8 mouse cellular contexts compared by ENCODE assay signal in the genomic region with DNA sequence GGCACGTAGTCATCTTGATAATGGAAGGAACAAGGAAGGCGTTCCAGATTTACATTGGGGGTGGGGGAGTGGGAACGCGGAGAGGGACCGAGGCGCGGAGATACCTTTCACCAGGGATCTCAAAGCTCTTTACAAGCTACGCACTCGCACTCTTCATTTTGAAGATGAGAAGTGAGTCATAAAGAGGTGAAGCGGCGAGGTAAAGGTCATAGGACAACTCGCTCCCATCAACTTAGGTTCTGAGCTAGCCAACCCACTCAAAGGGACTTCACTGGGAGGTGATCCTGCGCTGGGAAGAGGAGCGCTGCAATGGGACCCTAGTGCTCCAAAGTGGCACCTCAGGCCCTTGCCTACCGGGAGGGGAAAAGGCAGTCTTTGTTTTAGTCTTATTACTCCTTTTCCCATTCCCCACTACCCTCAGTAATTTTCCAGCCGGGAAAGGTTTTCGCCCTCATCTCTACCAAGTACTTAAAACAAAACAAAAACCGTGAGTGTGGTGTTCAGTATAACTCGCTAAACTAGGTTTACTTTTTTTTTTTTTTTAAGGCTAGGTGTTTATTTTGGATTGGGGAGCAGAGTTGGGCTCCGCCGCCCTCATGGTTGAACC. TPM values are rescaled to one million over a fixed set of nuclear protein-coding genes. Genes with fewer than 3 reads are reported as not detected.
DNase-seq lines count a peak whose midpoint lies in the region; ATAC-seq and TF ChIP-seq lines count a peak whose summit lies in the region.

No protein-coding gene starts in this region.

- no peak for ATAC-seq in embryonic facial prominence, embryonic 11.5 days (replicated peaks; ENCODE audit: insufficient number of reproducible peaks, low FRiP score, low TSS enrichment, low read depth)
- ATAC-seq in hindbrain, embryonic 12.5 days (ENCODE audit: low FRiP score): peak; percentile 8; the same call in 1 of the 2 replicates
- ATAC-seq in midbrain, embryonic 11.5 days (ENCODE audit: low FRiP score): peak; percentile 0; the same call in 1 of the 2 replicates

- peak overlapping the region; percentile 73 for H3K9ac ChIP-seq in embryonic facial prominence, embryonic 11.5 days (replicated peaks; ENCODE audit: low read length)
- H3K9ac ChIP-seq in hindbrain, embryonic 12.5 days: peak overlapping the region; percentile 79
- peak overlapping the region; percentile 67 for H3K9ac ChIP-seq in midbrain, embryonic 11.5 days (ENCODE audit: low read length)

- WGBS in embryonic facial prominence, embryonic 11.5 days: under 1% methylated on average over 21 of the region's 21 CpGs
- 1% methylated on average over 21 of the region's 21 CpGs for WGBS in hindbrain, embryonic 12.5 days
- WGBS in midbrain, embryonic 11.5 days: under 1% methylated on average over 21 of the region's 21 CpGs

- intact Hi-C loops in left cerebral cortex, adult 2 months (cut with DNase I): loop anchor here (1.0 to 5.0 kb wide), 2 partner anchors 118 to 1149 kb away; no protein-coding TSS in a partner anchor

- no peak for DNase-seq in left cerebral cortex, adult 2 months (ENCODE audit: extremely low spot score in 1 of 2, low spot score in 2 of 2)
- DNase-seq in left cerebral cortex, adult 18-20 months (ENCODE audit: low spot score in 2 of 2): no peak
- no peak for DNase-seq in embryonic facial prominence, embryonic 11.5 days (ENCODE audit: low spot score)
- peak; percentile 96 for DNase-seq in midbrain, embryonic 11.5 days (ENCODE audit: low spot score, missing footprints)
- DNase-seq in thymus, postnatal 10 days (ENCODE audit: low spot score in 2 of 2): no peak
- no peak for DNase-seq in thymus, postnatal 25 days
- DNase-seq in yolk sac, embryonic 10.5 days (ENCODE audit: low spot score): no peak

- peak overlapping the region; percentile 68 for H3K4me3 ChIP-seq in left cerebral cortex, adult 2 months
- H3K4me3 ChIP-seq in embryonic facial prominence, embryonic 11.5 days (ENCODE audit: low read depth, low read length): peak overlapping the region; percentile 67
- peak overlapping the region; percentile 59 for H3K4me3 ChIP-seq in hindbrain, embryonic 12.5 days
- peak overlapping the region; percentile 55 for H3K4me3 ChIP-seq in midbrain, embryonic 11.5 days (ENCODE audit: low read depth, low read length)

- H3K27me3 ChIP-seq in embryonic facial prominence, embryonic 11.5 days (ENCODE audit: control insufficient read depth, insufficient read depth, low read length): peaks cover 16% of the 10 kb centered on the region
- peaks cover 49% of the 10 kb centered on the region for H3K27me3 ChIP-seq in hindbrain, embryonic 12.5 days
- H3K27me3 ChIP-seq in midbrain, embryonic 11.5 days (ENCODE audit: control insufficient read depth, insufficient read depth, low read length): peaks cover 41% of the 10 kb centered on the region

- H3K9me3 ChIP-seq in embryonic facial prominence, embryonic 11.5 days (replicated peaks; ENCODE audit: control insufficient read depth, low read length): no peaks in the 10 kb centered on the region
- no peaks in the 10 kb centered on the region for H3K9me3 ChIP-seq in hindbrain, embryonic 12.5 days (replicated peaks)
- H3K9me3 ChIP-seq in midbrain, embryonic 11.5 days (ENCODE audit: control insufficient read depth, low read length): no peaks in the 10 kb centered on the region

- H3K36me3 ChIP-seq in embryonic facial prominence, embryonic 11.5 days (replicated peaks; ENCODE audit: control insufficient read depth, insufficient read depth, low read depth, low read length): no peaks in the 10 kb centered on the region
- no peaks in the 10 kb centered on the region for H3K36me3 ChIP-seq in hindbrain, embryonic 12.5 days
- H3K36me3 ChIP-seq in midbrain, embryonic 11.5 days (ENCODE audit: control insufficient read depth, insufficient read depth, low read length): no peaks in the 10 kb centered on the region

- peak overlapping the region; percentile 94 for H3K4me2 ChIP-seq in embryonic facial prominence, embryonic 11.5 days (ENCODE audit: low read depth, low read length)
- peak overlapping the region; percentile 94 for H3K4me2 ChIP-seq in hindbrain, embryonic 12.5 days (replicated peaks)
- peak overlapping the region; percentile 97 for H3K4me2 ChIP-seq in midbrain, embryonic 11.5 days

- 0 out of 2 replicates have a peak, but pooled peaks cover 3% of the 10 kb centered on the region for H3K4me1 ChIP-seq in embryonic facial prominence, embryonic 11.5 days (ENCODE audit: control insufficient read depth, insufficient read depth, low read length)
- peaks cover 32% of the 10 kb centered on the region for H3K4me1 ChIP-seq in hindbrain, embryonic 12.5 days
- H3K4me1 ChIP-seq in midbrain, embryonic 11.5 days (ENCODE audit: control insufficient read depth, insufficient read depth, low read length): peaks cover 19% of the 10 kb centered on the region

- H3K27ac ChIP-seq in left cerebral cortex, adult 2 months: peak overlapping the region; percentile 96
- peak overlapping the region; percentile 62; the same call in 1 of the 2 replicates for H3K27ac ChIP-seq in embryonic facial prominence, embryonic 11.5 days (replicated peaks; ENCODE audit: low read depth, low read length)
- H3K27ac ChIP-seq in hindbrain, embryonic 12.5 days: peak overlapping the region; percentile 81
- H3K27ac ChIP-seq in midbrain, embryonic 11.5 days (ENCODE audit: low read depth, low read length): no peak overlapping the region

- no peak; the same call in 1 of the 2 replicates for TF ChIP-seq CTCF in left cerebral cortex, adult 2 months (IDR thresholded peaks at IDR 0.05)

RNA-seq across cellular contexts. Expression of a gene that starts 1.0 kb away (rescaled TPM):
- total RNA-seq in left cerebral cortex, adult 2 months (2021): 10 to 100 TPM in 1 of 2 experiments, 1 to 10 TPM in 1; 7.7 to 14.3 TPM
- total RNA-seq in left cerebral cortex, adult 18-20 months (2021): 10 to 100 TPM in 1 of 2 experiments, 1 to 10 TPM in 1; 8.6 to 12.4 TPM
- polyA plus RNA-seq in embryonic facial prominence, embryonic 11.5 days (2014; fragmentation: Nextera tagmentation; extraction: Ambion mirVana): 5.7 and 6.6 TPM in 2 replicates
- 4.8 and 5.9 TPM in 2 replicates for polyA plus RNA-seq in hindbrain, embryonic 12.5 days (2016; fragmentation: Nextera tagmentation; extraction: Ambion mirVana)
- polyA plus RNA-seq in midbrain, embryonic 11.5 days (2014; fragmentation: Nextera tagmentation; extraction: Ambion mirVana): 1.7 and 1.9 TPM in 2 replicates
